Mouse (Mus musculus) myocyte (in vitro differentiated cells): ENCODE measurements around the gene Hoxb4.

Experiments used
- POLR2AphosphoS2 ChIP-seq: IDR thresholded peaks from one replicate; pipeline ENCODE4 v1.6.1; 2011; ENCODE audit warnings: low read depth, control low read depth; ENCODE audit not compliant: insufficient read length
- SRF ChIP-seq: IDR thresholded peaks from one replicate; pipeline ENCODE4 v1.6.1; 2011; ENCODE audit warnings: low read depth; ENCODE audit not compliant: control insufficient read depth, insufficient read length

- TF ChIP-seq SRF = no peak
- no peak for TF ChIP-seq POLR2AphosphoS2
Measured at GRCm38 (mm10) chr11:96317608-96318367, at the start of gene Hoxb4.
